Mouse (Mus musculus) neural tube, embryonic 11.5 days (tissue): Measurements from ENCODE around the gene Ilf3. TPM values are rescaled to one million over a fixed set of nuclear protein-coding genes. Genes with fewer than 3 reads are reported as not detected.

Experiments used
- ATAC-seq: fragments of 200-750 bp; cut with Nextera tagmentation; 2 replicates; pipeline ENCODE4 v1.8.0; 2017; ENCODE audit warnings: moderate number of reproducible peaks, mild to moderate bottlenecking, moderate TSS enrichment, moderate library complexity; ENCODE audit not compliant: insufficient read depth, low FRiP score, low TSS enrichment
- DNase-seq: peaks from one replicate; pipeline ENCODE4 v3.0.0-alpha.2; 2015; ENCODE audit warnings: low spot score
- H3K27ac ChIP-seq: fragments of 300-500 bp; sonication (generic); 2 replicates; pipeline ENCODE4 v1.5.1; 2014; ENCODE audit warnings: low read depth, mild to moderate bottlenecking, low read length
- H3K27me3 ChIP-seq: fragments of 300-500 bp; sonication (generic); 2 replicates; pipeline ENCODE4 v1.6.1; 2014; ENCODE audit warnings: mild to moderate bottlenecking, low read length, mixed read lengths; ENCODE audit not compliant: control insufficient read depth, insufficient read depth
- H3K36me3 ChIP-seq: fragments of 300-500 bp; sonication (generic); 2 replicates; pipeline ENCODE4 v1.6.1; 2014; ENCODE audit warnings: mild to moderate bottlenecking, low read length, moderate library complexity, mixed read lengths; ENCODE audit not compliant: control insufficient read depth, insufficient read depth
- H3K4me1 ChIP-seq: fragments of 300-500 bp; sonication (generic); 2 replicates; pipeline ENCODE4 v1.6.1; 2014; ENCODE audit warnings: low read length, mixed read lengths; ENCODE audit not compliant: control insufficient read depth, insufficient read depth
- H3K4me2 ChIP-seq: fragments of 300-500 bp; sonication (generic); 2 replicates; pipeline ENCODE4 v1.6.1; 2014; ENCODE audit warnings: low read depth, mild to moderate bottlenecking, moderate library complexity
- H3K4me3 ChIP-seq: fragments of 300-500 bp; sonication (generic); 2 replicates; pipeline ENCODE4 v1.5.1; 2014; ENCODE audit warnings: low read depth, low read length
- H3K9ac ChIP-seq: fragments of 300-500 bp; sonication (generic); 2 replicates; pipeline ENCODE4 v1.6.1; 2014; ENCODE audit warnings: mild to moderate bottlenecking, low read length
- H3K9me3 ChIP-seq: fragments of 300-500 bp; sonication (generic); 2 replicates; pipeline ENCODE4 v1.6.1; 2016; ENCODE audit warnings: low read length; ENCODE audit not compliant: control insufficient read depth
- WGBS: fragments of 180-500 bp; shearing (Covaris S2); extraction: QIAGEN DNeasy Blood & Tissue Kit; methylation state at CpG from one replicate; pipeline ENCODE4 v1.1.7; 2014; 5-methylcytosine and 5-hydroxymethylcytosine counted together
- polyA plus RNA-seq: library from polyadenylated mRNA; unstranded; fragments of >200 nt; fragmentation: Nextera tagmentation; extraction: Ambion mirVana; gene quantifications from 2 replicates; pipeline ENCODE4 v1.2.1, GENCODE M21; 2014

Ilf3 gene
- polyA plus RNA-seq, 1 experiment from 2014 or later: 288 TPM

DNA sequence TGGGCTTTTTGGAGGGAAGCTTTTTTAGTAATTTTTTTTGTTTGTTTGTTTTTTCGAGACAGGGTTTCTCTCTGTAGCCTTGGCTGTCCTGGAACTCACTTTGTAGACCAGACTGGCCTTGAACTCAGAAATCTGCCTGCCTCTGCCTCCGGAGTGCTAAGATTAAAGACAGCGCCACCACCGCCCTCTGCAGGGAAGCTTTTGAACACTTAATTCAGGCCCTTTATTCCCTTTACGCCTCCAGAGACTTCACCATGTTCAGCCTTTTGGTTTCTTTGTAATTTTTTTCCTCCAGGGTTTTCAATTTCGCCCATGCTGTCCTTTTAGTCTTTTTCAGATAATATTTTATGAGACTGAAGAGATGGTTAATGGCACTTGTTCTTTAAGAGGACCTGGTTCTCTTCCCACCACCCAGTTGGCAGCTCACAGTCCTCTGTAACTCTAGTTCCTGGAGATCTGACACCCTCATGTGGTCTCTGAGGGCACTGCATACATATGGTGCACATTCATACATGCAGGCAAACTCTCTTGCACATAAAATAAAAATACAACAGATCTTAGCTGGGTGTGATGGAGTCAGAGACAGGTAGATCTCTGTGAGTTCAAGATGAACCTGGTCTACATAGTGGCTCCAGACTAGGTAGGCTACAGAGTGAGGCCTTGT is 77.5 kb downstream of the Ilf3 start:
- H3K4me1 ChIP-seq: no peaks in the 10 kb centered on the region
- no peak overlapping the region for H3K27ac ChIP-seq
- H3K9me3 ChIP-seq: no peaks in the 10 kb centered on the region
- no peak overlapping the region for H3K4me3 ChIP-seq
- ATAC-seq (no peak), DNase-seq (no peak)
- no peaks in the 10 kb centered on the region for H3K27me3 ChIP-seq
- no peak overlapping the region for H3K4me2 ChIP-seq
- H3K9ac ChIP-seq: no peak overlapping the region
- peaks cover 2% of the 10 kb centered on the region; the same call in 1 of the 2 replicates for H3K36me3 ChIP-seq
- 92% methylated on average over 6 of the region's 6 CpGs for WGBS

- no peaks in the 10 kb centered on the region for H3K9me3 ChIP-seq
- 97% methylated on average over 2 of the region's 2 CpGs for WGBS
- no peak overlapping the region for H3K9ac ChIP-seq
- peaks cover 2% of the 10 kb centered on the region; the same call in 1 of the 2 replicates for H3K36me3 ChIP-seq
- H3K4me3 ChIP-seq: no peak overlapping the region
- no peak overlapping the region for H3K4me2 ChIP-seq
- ATAC-seq: no peak
- H3K4me1 ChIP-seq: no peaks in the 10 kb centered on the region
- H3K27ac ChIP-seq: no peak overlapping the region
- DNase-seq: no peak
- no peaks in the 10 kb centered on the region for H3K27me3 ChIP-seq
These were observed 80.1 kb downstream of the Ilf3 start for GRCm38 (mm10) chr9:21447778-21448177.

DNA sequence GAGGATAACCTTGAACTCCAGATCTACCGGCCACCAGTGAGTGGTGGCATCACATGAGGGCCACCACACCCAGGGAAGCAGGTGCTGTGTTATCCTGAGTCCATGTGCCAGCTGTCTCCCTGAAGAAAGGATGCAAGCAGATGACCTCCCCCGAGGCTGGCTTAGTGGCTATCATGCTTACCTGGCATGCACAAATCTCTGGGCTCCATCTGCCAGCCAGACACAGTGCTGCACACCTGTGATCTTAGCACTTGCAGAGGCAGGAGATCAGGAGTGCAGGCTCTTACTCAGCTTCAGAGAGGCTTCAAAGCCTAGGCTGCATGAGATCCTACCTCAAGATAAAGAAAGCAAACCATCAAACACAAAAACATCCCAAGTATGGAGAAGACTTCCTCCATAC is 82.0 kb downstream of the Ilf3 start:
- Histone ChIP-seq H3K36me3 (peaks cover under 1% of the 10 kb centered on the region; the same call in 1 of the 2 replicates), H3K9me3 (no peaks in the 10 kb centered on the region), H3K4me2 (no peak overlapping the region), H3K4me3 (no peak overlapping the region), H3K27me3 (no peaks in the 10 kb centered on the region), H3K27ac (no peak overlapping the region), H3K9ac (no peak overlapping the region), H3K4me1 (no peaks in the 10 kb centered on the region)
- no peak for DNase-seq
- no peak for ATAC-seq
- WGBS: 93% methylated on average over 2 of the region's 2 CpGs

- Histone ChIP-seq H3K9me3 (no peaks in the 10 kb centered on the region), H3K36me3 (no peaks in the 10 kb centered on the region), H3K27me3 (no peaks in the 10 kb centered on the region), H3K9ac (no peak overlapping the region), H3K4me1 (no peaks in the 10 kb centered on the region), H3K4me2 (no peak overlapping the region), H3K27ac (no peak overlapping the region), H3K4me3 (no peak overlapping the region)
- DNase-seq: no peak
- 81% methylated on average over 3 of the region's 3 CpGs for WGBS
- ATAC-seq: no peak
These were observed 82.6 kb downstream of the Ilf3 start for GRCm38 (mm10) chr9:21450270-21450669.

DNA sequence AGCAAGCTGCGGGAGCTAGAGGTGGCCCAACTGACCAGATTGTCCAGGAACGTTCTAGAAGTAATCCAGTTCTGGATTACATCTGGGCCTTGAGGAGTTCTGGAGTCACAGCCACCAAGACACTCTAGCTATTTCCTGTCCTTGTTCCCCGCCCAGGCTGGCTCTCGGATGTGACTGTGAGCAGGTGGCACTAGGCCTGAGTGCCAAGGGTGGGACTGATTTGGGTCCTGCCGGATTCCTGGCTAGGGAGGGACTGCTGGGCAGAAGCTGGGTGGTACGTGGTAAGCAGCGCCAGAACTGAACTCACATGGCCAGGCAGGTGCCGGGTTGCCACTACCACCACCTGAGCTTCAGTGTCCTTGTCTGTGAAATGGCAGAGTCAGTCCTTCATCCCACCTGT is 83.7 kb downstream of the Ilf3 start:
- H3K4me1 ChIP-seq: no peaks in the 10 kb centered on the region
- H3K9ac ChIP-seq: no peak overlapping the region
- WGBS: 91% methylated on average over 8 of the region's 8 CpGs
- H3K27ac ChIP-seq: no peak overlapping the region
- no peaks in the 10 kb centered on the region for H3K27me3 ChIP-seq
- H3K9me3 ChIP-seq: no peaks in the 10 kb centered on the region
- H3K4me2 ChIP-seq: no peak overlapping the region
- H3K4me3 ChIP-seq: no peak overlapping the region
- H3K36me3 ChIP-seq: no peaks in the 10 kb centered on the region
- no peak for DNase-seq
- no peak for ATAC-seq

DNA sequence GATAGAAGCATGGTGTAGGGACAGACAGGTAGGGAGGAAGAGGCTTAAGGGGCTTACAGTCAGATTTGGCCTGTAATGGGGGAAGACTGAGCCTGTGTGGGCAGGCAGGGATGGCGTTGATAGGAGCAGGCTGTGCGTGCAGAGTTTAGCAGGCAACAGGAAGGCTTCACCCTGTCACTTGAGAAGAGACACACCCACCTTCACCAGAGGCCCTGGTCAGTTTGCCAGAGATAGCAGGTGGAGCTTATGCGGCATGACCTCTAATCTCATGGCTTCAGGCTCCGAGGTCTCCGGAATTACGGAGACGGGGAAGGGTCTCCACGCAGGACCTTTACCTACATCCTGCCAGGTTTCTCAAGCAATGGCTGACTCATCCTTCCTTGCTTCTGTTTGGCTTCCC is 84.2 kb downstream of the Ilf3 start:
- H3K9ac ChIP-seq: no peak overlapping the region
- no peaks in the 10 kb centered on the region for H3K27me3 ChIP-seq
- H3K4me1 ChIP-seq: no peaks in the 10 kb centered on the region
- no peaks in the 10 kb centered on the region; the same call in 1 of the 2 replicates for H3K36me3 ChIP-seq
- no peak overlapping the region for H3K4me2 ChIP-seq
- WGBS: 77% methylated on average over 8 of the region's 8 CpGs
- no peaks in the 10 kb centered on the region for H3K9me3 ChIP-seq
- ATAC-seq (no peak), DNase-seq (no peak)
- no peak overlapping the region for H3K4me3 ChIP-seq
- H3K27ac ChIP-seq: no peak overlapping the region

DNA sequence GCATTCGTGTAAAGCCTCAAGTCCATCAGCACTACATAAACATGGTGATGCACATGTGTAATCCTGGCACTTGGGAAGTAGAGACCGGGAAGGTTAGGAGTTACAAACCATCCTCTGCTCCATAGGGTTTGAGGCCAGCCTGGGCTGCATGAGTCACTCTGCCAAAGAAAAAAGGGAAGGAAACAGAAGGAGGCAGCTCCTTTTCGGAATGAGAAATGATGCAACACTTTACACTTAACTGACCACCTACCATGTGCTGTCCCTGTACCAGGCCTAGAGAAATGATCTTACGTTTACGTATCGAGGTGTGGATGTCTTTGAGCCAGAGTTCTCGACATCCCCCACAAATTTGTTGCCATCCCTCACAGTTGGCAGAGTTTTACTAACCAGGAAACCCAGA is 85.3 kb downstream of the Ilf3 start:
- Histone ChIP-seq H3K36me3 (no peaks in the 10 kb centered on the region; the same call in 1 of the 2 replicates), H3K4me3 (no peak overlapping the region), H3K27me3 (no peaks in the 10 kb centered on the region), H3K4me1 (no peaks in the 10 kb centered on the region), H3K4me2 (no peak overlapping the region), H3K9me3 (no peaks in the 10 kb centered on the region), H3K9ac (no peak overlapping the region), H3K27ac (no peak overlapping the region)
- DNase-seq: no peak
- 92% methylated on average over 7 of the region's 7 CpGs for WGBS
- no peak for ATAC-seq

DNA sequence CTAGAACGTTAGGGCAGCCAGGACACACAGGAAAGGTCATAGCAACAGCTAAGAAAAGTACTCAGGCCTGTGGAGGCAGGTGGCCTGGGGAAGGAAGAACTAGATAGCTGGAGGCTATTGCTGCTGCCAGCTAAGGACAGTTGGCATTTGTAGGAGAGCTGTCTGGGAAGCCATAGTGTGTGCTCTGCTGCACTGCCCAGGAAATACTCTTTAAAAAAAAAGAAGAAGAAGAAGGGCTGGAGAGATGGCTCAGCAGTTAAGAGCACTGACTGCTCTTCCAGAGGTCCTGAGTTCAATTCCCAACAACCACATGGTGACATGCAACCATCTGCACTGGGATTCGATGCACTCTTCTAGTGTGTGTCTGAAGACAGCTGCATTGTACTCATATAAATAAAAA is 85.8 kb downstream of the Ilf3 start:
- Histone ChIP-seq H3K27ac (no peak overlapping the region), H3K4me1 (no peaks in the 10 kb centered on the region), H3K9me3 (no peaks in the 10 kb centered on the region), H3K4me2 (no peak overlapping the region), H3K36me3 (no peaks in the 10 kb centered on the region; the same call in 1 of the 2 replicates), H3K27me3 (no peaks in the 10 kb centered on the region), H3K9ac (no peak overlapping the region), H3K4me3 (no peak overlapping the region)
- WGBS: 88% methylated on average over 2 of the region's 2 CpGs
- DNase-seq: no peak
- ATAC-seq: no peak

DNA sequence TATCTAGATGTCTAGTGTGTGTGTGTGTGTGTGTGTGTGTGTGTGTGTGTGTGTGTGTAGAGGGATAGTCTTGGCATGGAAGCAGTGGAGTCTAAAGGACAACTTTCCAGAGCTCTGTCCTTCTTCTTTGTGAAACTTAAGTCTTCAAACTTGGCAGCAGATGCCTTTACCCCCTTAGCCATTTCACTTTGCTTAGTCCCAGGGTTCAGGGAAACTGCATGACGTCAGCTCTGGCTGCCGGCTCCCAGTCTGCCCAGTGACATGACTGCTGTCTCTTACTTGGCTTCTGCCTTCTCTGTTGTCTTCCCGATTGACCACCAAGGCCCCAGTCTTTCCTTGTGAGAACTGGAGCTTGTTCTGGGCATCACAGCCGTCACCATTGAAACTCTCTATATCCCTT is 86.9 kb downstream of the Ilf3 start:
- Histone ChIP-seq H3K4me3 (no peak overlapping the region), H3K27ac (no peak overlapping the region), H3K9me3 (no peaks in the 10 kb centered on the region), H3K36me3 (peaks cover 3% of the 10 kb centered on the region; the same call in 1 of the 2 replicates), H3K9ac (no peak overlapping the region), H3K4me2 (no peak overlapping the region), H3K4me1 (no peaks in the 10 kb centered on the region), H3K27me3 (no peaks in the 10 kb centered on the region)
- DNase-seq (no peak), ATAC-seq (no peak)
- 89% methylated on average over 4 of the region's 4 CpGs for WGBS
